Mouse (Mus musculus) cortical plate, adult 2 months (tissue): ENCODE results near the gene Brat1.
A peak's percentile ranks its signal among the peaks of the same experiment; 100 is the strongest.

Experiments
- CTCF ChIP-seq: fragments of 200-500 bp; IDR thresholded peaks from 2 replicates; pipeline ENCODE4 v1.5.1; 2011; ENCODE audit warnings: mild to moderate bottlenecking, control low read depth, low read length; ENCODE audit not compliant: insufficient read depth; ENCODE audit errors: extremely low read depth
- POLR2A ChIP-seq: fragments of 200-500 bp; IDR thresholded peaks from 2 replicates; pipeline ENCODE4 v1.6.1; 2011; ENCODE audit warnings: mild to moderate bottlenecking, low read length, control low read depth; ENCODE audit not compliant: insufficient read depth; ENCODE audit errors: extremely low read depth

- no peak for TF ChIP-seq CTCF
- 0 out of 2 replicates have a peak, but pooled peaks have one; percentile 17 for TF ChIP-seq POLR2A
Measured at GRCm38 (mm10) chr5:140661875-140662643, 42.8 kb upstream of the Brat1 start.
